Mouse (Mus musculus): Measurements from ENCODE around the gene Rhebl1. TPM values are rescaled to one million over a fixed set of nuclear protein-coding genes. Genes with fewer than 3 reads are reported as not detected.

Rhebl1 gene
- polyA plus RNA-seq, 1 experiment from 2014 or later = 4.0 TPM

DNA sequence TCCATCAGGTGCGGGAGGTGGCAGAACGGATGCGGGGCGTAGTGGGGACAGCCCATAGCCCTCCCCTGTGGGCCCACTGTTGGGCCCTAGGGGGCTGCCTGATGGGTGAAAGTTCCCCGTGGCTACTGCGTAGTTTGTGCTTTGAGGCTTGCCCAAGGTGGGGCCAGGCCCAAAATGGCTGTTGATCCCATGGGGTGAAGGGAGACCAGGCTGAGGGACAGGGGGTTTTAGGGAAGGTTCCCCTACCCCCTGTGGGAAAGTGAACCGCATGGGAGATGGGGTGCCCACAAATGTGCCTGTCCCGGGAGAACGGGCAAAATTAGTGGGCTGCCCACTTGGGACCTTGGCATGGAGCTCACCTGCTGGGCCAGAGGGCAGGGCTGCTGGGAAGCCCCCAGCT, 42.3 kb downstream of the Rhebl1 start:
- H3K9ac ChIP-seq (ENCODE audit: low read length) = no peak overlapping the region
- no peak overlapping the region for H3K4me3 ChIP-seq (ENCODE audit: control insufficient read depth in 1 of 2, insufficient read depth in 1 of 2, low read depth in 1 of 2, low read length in 2 of 2)
- no peaks in the 10 kb centered on the region for H3K27me3 ChIP-seq (ENCODE audit: control insufficient read depth, insufficient read depth, low read length)
- H3K27ac ChIP-seq (replicated peaks in 1 of 2; ENCODE audit: control insufficient read depth in 1 of 2, insufficient read depth in 1 of 2, low read depth in 2 of 2, low read length in 2 of 2) = no peak overlapping the region
- ATAC-seq (ENCODE audit: insufficient number of reproducible peaks, insufficient read depth, low FRiP score, low read depth) = no peak
- H3K4me2 ChIP-seq (ENCODE audit: low read length) = no peak overlapping the region
- H3K9me3 ChIP-seq (ENCODE audit: control insufficient read depth, low read length) = no peaks in the 10 kb centered on the region
- WGBS = 92% methylated on average over 9 of the region's 9 CpGs
- peaks cover 100% of the 10 kb centered on the region for H3K36me3 ChIP-seq (ENCODE audit: control insufficient read depth, insufficient read depth, low read length)
- no peaks in the 10 kb centered on the region for H3K4me1 ChIP-seq (ENCODE audit: control insufficient read depth in 2 of 2, insufficient read depth in 2 of 2, low read length in 2 of 2)

DNA sequence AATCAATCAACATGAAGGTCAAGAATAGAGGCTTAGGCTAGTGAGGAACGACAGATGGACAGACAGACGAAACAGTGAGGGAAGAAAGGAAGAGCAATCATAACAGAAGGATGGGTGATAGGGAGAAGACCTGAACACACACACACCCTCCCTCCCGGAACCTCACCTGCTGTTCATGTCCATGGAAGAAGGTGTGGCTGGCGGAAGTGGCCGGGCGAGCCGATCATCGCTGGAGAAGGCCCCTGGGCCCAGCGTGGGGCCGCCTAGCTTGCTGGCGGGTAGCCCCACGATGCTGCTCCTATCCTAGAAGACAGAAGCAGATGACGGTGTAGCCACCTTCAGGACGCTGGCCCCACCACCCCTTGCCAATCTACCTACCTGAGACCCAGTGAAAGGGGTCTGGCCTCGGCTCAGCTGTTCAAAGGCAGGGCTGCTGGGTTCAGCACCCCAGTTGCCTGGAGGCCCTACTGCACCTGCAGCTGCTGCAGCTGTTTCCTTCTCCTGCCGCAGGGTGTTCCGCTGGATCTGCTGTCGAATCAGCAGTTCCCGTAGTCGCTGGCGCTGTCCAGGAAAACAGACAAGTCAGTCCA, 43.0 kb downstream of the Rhebl1 start:
- no peak overlapping the region for H3K4me3 ChIP-seq (ENCODE audit: control insufficient read depth in 1 of 2, insufficient read depth in 1 of 2, low read depth in 1 of 2, low read length in 2 of 2)
- no peaks in the 10 kb centered on the region for H3K27me3 ChIP-seq (ENCODE audit: control insufficient read depth, insufficient read depth, low read length)
- H3K4me2 ChIP-seq (ENCODE audit: low read length) = no peak overlapping the region
- H3K27ac ChIP-seq (replicated peaks in 1 of 2; ENCODE audit: control insufficient read depth in 1 of 2, insufficient read depth in 1 of 2, low read depth in 2 of 2, low read length in 2 of 2) = no peak overlapping the region
- H3K9ac ChIP-seq (ENCODE audit: low read length) = no peak overlapping the region
- ATAC-seq (ENCODE audit: insufficient number of reproducible peaks, insufficient read depth, low FRiP score, low read depth) = no peak
- WGBS = 92% methylated on average over 21 of the region's 21 CpGs
- H3K9me3 ChIP-seq (ENCODE audit: control insufficient read depth, low read length) = no peaks in the 10 kb centered on the region
- peaks cover 100% of the 10 kb centered on the region for H3K36me3 ChIP-seq (ENCODE audit: control insufficient read depth, insufficient read depth, low read length)
- no peaks in the 10 kb centered on the region for H3K4me1 ChIP-seq (ENCODE audit: control insufficient read depth in 2 of 2, insufficient read depth in 2 of 2, low read length in 2 of 2)

DNA sequence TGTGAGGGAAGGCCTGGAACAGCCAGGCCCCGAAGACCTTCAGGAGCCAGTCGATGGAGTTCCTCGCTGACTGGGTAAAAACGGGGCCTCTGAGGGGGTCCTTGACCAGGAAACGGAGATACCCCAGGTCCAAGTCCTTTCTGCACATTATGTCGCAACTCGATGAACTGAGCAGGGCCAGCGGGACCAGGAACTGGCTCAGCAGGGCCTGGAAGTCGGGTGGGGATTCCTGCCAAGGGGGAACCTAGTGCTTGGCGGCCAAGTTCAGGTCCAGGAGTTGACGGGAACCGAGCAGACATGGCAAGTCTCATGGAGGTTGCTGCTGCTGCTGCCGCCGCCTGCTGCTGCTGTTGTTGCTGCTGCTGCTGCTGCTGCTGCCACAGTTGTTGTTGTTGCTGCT, 43.7 kb downstream of the Rhebl1 start:
- Histone ChIP-seq H3K27me3 (ENCODE audit: control insufficient read depth, insufficient read depth, low read length) (no peaks in the 10 kb centered on the region), H3K4me1 (ENCODE audit: control insufficient read depth in 2 of 2, insufficient read depth in 2 of 2, low read length in 2 of 2) (no peaks in the 10 kb centered on the region), H3K27ac (replicated peaks in 1 of 2; ENCODE audit: control insufficient read depth in 1 of 2, insufficient read depth in 1 of 2, low read depth in 2 of 2, low read length in 2 of 2) (no peak overlapping the region), H3K4me3 (ENCODE audit: control insufficient read depth in 1 of 2, insufficient read depth in 1 of 2, low read depth in 1 of 2, low read length in 2 of 2) (no peak overlapping the region), H3K4me2 (ENCODE audit: low read length) (no peak overlapping the region), H3K9ac (ENCODE audit: low read length) (no peak overlapping the region), H3K9me3 (ENCODE audit: control insufficient read depth, low read length) (no peaks in the 10 kb centered on the region), H3K36me3 (ENCODE audit: control insufficient read depth, insufficient read depth, low read length) (peaks cover 100% of the 10 kb centered on the region)
- ATAC-seq (ENCODE audit: insufficient number of reproducible peaks, insufficient read depth, low FRiP score, low read depth) = no peak
- 86% methylated on average over 14 of the region's 14 CpGs for WGBS

DNA sequence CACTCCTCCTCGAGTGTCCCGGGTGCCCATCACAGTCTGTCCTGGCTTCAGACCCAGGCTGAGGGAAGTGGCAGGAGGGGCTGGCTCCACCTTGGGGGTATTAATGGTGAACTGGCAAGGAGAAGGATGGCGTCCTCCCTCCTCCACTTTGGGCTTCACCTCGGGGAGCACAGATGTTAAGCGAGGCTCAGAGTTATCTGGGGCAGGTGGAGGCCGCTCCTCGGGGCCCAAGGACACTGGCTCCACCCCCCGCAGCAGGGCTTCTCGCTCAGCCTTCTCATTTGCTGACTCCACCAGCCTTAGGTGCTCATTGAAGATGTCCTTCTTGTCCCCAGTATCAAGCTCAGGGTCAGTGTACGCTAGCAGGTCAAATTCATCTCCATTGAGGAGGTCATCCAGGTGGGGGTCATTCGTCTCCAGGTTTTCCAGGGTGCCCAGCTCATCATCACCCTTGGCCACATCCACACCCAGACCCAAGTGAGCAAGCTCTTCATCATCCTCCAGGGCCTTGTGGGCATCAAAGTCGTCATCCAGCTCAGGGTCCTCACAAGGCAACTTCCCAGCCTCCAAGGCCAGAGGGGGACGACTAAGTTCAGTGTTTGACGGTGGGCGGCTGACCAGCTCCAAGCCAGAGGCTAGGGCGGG, 44.3 kb downstream of the Rhebl1 start:
- H3K4me2 ChIP-seq (ENCODE audit: low read length) = no peak overlapping the region
- H3K27ac ChIP-seq (replicated peaks in 1 of 2; ENCODE audit: control insufficient read depth in 1 of 2, insufficient read depth in 1 of 2, low read depth in 2 of 2, low read length in 2 of 2) = no peak overlapping the region
- WGBS = 86% methylated on average over 16 of the region's 16 CpGs
- H3K36me3 ChIP-seq (ENCODE audit: control insufficient read depth, insufficient read depth, low read length) = peaks cover 100% of the 10 kb centered on the region
- H3K4me3 ChIP-seq (ENCODE audit: control insufficient read depth in 1 of 2, insufficient read depth in 1 of 2, low read depth in 1 of 2, low read length in 2 of 2) = no peak overlapping the region
- H3K9me3 ChIP-seq (ENCODE audit: control insufficient read depth, low read length) = no peaks in the 10 kb centered on the region
- H3K27me3 ChIP-seq (ENCODE audit: control insufficient read depth, insufficient read depth, low read length) = no peaks in the 10 kb centered on the region
- no peak overlapping the region for H3K9ac ChIP-seq (ENCODE audit: low read length)
- ATAC-seq (ENCODE audit: insufficient number of reproducible peaks, insufficient read depth, low FRiP score, low read depth) = no peak
- H3K4me1 ChIP-seq (ENCODE audit: control insufficient read depth in 2 of 2, insufficient read depth in 2 of 2, low read length in 2 of 2) = no peaks in the 10 kb centered on the region

DNA sequence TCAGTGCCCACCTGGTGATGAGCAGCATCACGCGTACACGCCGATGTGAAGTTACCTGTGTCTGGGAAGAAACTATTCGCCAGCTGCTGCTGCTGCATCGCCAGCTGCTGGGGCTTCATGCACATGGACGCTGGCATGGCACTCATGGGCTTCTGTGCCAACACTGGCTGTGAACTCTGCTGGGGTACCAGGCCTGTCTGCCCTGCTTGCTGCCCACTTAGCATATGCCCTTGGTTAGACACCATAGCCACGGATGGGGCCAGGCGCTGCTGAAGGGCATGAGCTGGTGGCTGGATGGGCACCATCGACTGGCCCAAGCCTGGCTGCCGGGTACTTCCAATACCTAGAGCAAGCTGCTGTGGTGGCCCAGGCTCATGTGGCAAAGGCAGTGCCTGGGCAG, 45.2 kb downstream of the Rhebl1 start:
- no peak for ATAC-seq (ENCODE audit: insufficient number of reproducible peaks, insufficient read depth, low FRiP score, low read depth)
- Histone ChIP-seq H3K9ac (ENCODE audit: low read length) (no peak overlapping the region), H3K9me3 (ENCODE audit: control insufficient read depth, low read length) (no peaks in the 10 kb centered on the region), H3K4me3 (ENCODE audit: control insufficient read depth in 1 of 2, insufficient read depth in 1 of 2, low read depth in 1 of 2, low read length in 2 of 2) (no peak overlapping the region), H3K27ac (replicated peaks in 1 of 2; ENCODE audit: control insufficient read depth in 1 of 2, insufficient read depth in 1 of 2, low read depth in 2 of 2, low read length in 2 of 2) (no peak overlapping the region), H3K4me1 (ENCODE audit: control insufficient read depth in 2 of 2, insufficient read depth in 2 of 2, low read length in 2 of 2) (no peaks in the 10 kb centered on the region), H3K36me3 (ENCODE audit: control insufficient read depth, insufficient read depth, low read length) (peaks cover 100% of the 10 kb centered on the region), H3K4me2 (ENCODE audit: low read length) (no peak overlapping the region), H3K27me3 (ENCODE audit: control insufficient read depth, insufficient read depth, low read length) (no peaks in the 10 kb centered on the region)
- WGBS = 95% methylated on average over 11 of the region's 11 CpGs

DNA sequence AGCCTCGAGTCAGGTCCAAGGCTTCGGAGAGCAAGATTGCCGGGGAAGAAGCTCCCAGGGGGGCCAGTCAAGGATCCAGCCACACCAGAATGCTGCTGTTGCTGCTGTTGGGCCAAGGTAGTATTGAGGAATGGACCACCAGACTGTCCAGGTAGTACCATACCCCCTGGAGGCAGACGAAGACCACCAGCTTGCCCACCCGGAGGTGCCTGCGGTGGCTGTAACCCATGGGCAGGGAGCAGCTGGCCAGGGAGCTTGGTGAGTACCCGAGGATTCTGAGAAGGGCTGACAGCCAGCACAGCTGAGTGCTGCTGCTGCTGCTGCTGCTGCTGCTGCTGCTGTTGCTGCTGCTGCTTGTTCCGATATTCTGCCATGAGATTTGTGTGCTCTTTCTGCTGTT, 48.2 kb downstream of the Rhebl1 start:
- Histone ChIP-seq H3K9me3 (ENCODE audit: control insufficient read depth, low read length) (no peaks in the 10 kb centered on the region), H3K9ac (ENCODE audit: low read length) (no peak overlapping the region), H3K4me3 (ENCODE audit: control insufficient read depth in 1 of 2, insufficient read depth in 1 of 2, low read depth in 1 of 2, low read length in 2 of 2) (no peak overlapping the region), H3K36me3 (ENCODE audit: control insufficient read depth, insufficient read depth, low read length) (peaks cover 100% of the 10 kb centered on the region), H3K27me3 (ENCODE audit: control insufficient read depth, insufficient read depth, low read length) (no peaks in the 10 kb centered on the region), H3K27ac (replicated peaks in 1 of 2; ENCODE audit: control insufficient read depth in 1 of 2, insufficient read depth in 1 of 2, low read depth in 2 of 2, low read length in 2 of 2) (no peak overlapping the region), H3K4me1 (ENCODE audit: control insufficient read depth in 2 of 2, insufficient read depth in 2 of 2, low read length in 2 of 2) (no peaks in the 10 kb centered on the region), H3K4me2 (ENCODE audit: low read length) (no peak overlapping the region)
- 86% methylated on average over 8 of the region's 8 CpGs for WGBS
- no peak for ATAC-seq (ENCODE audit: insufficient number of reproducible peaks, insufficient read depth, low FRiP score, low read depth)

DNA sequence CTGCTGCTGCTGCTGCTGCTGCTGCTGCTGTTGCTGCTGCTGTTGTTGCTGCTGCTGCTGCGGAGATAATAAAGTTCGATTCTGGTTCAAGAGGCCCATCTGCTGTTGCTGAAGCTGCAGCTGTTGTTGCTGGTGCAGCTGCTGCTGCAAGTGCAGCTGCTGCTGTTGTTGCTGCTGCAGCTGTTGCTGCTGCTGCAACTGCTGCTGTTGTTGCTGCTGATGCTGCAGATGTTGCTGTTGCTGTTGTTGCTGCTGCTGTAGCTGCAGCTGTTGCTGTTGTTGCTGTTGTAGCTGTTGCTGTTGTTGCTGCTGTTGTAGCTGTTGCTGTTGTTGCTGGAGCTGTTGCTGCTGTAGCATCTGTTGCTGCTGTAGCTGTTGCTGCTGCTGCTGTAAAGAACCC, 49.2 kb downstream of the Rhebl1 start:
- H3K4me2 ChIP-seq (ENCODE audit: low read length) = no peak overlapping the region
- no peak for ATAC-seq (ENCODE audit: insufficient number of reproducible peaks, insufficient read depth, low FRiP score, low read depth)
- no peak overlapping the region for H3K27ac ChIP-seq (replicated peaks in 1 of 2; ENCODE audit: control insufficient read depth in 1 of 2, insufficient read depth in 1 of 2, low read depth in 2 of 2, low read length in 2 of 2)
- no peaks in the 10 kb centered on the region for H3K4me1 ChIP-seq (ENCODE audit: control insufficient read depth in 2 of 2, insufficient read depth in 2 of 2, low read length in 2 of 2)
- peaks cover 100% of the 10 kb centered on the region for H3K36me3 ChIP-seq (ENCODE audit: control insufficient read depth, insufficient read depth, low read length)
- no peaks in the 10 kb centered on the region for H3K27me3 ChIP-seq (ENCODE audit: control insufficient read depth, insufficient read depth, low read length)
- no peak overlapping the region for H3K4me3 ChIP-seq (ENCODE audit: control insufficient read depth in 1 of 2, insufficient read depth in 1 of 2, low read depth in 1 of 2, low read length in 2 of 2)
- 97% methylated on average over 2 of the region's 2 CpGs for WGBS
- H3K9me3 ChIP-seq (ENCODE audit: control insufficient read depth, low read length) = no peaks in the 10 kb centered on the region
- H3K9ac ChIP-seq (ENCODE audit: low read length) = no peak overlapping the region

All from heart, embryonic 14.5 days (tissue).